ENCODE assay signal across 8 mouse cellular contexts in genomic region chr19:42659354-42660243, GRCm38 (mm10). TPM values are rescaled to one million over a fixed set of nuclear protein-coding genes. Genes with fewer than 3 reads are reported as not detected.
DNase-seq lines count a peak whose midpoint lies in the region; ATAC-seq and TF ChIP-seq lines count a peak whose summit lies in the region.

No protein-coding gene starts in this region.

- no peaks in the 10 kb centered on the region for H3K9me3 ChIP-seq in liver, embryonic 16.5 days (replicated peaks; ENCODE audit: control insufficient read depth, low read length)
- H3K9me3 ChIP-seq in liver, embryonic 11.5 days (ENCODE audit: control insufficient read depth, low read length) = no peaks in the 10 kb centered on the region
- H3K9me3 ChIP-seq in midbrain, embryonic 10.5 days (replicated peaks) = no peaks in the 10 kb centered on the region

- 57% methylated on average over 21 of the region's 21 CpGs for WGBS in liver, embryonic 16.5 days (ENCODE audit: insufficient replicate concordance)
- 70% methylated on average over 21 of the region's 21 CpGs for WGBS in liver, embryonic 11.5 days
- WGBS in midbrain, embryonic 10.5 days = 46% methylated on average over 21 of the region's 21 CpGs

- peak; percentile 32; the same call in 1 of the 2 replicates for ATAC-seq in liver, embryonic 16.5 days (ENCODE audit: low read depth)
- no peak for ATAC-seq in liver, embryonic 11.5 days (replicated peaks; ENCODE audit: low FRiP score)

- H3K27ac ChIP-seq in liver, embryonic 16.5 days (ENCODE audit: low read length) = no peak overlapping the region
- no peak overlapping the region for H3K27ac ChIP-seq in liver, embryonic 11.5 days (ENCODE audit: low read depth, low read length)
- peak overlapping the region; percentile 53; the same call in 1 of the 2 replicates for H3K27ac ChIP-seq in layer of hippocampus, adult 2 months
- peak overlapping the region; percentile 66 for H3K27ac ChIP-seq in midbrain, embryonic 10.5 days (replicated peaks)

- H3K9ac ChIP-seq in liver, embryonic 16.5 days (ENCODE audit: low read depth, low read length) = no peak overlapping the region
- H3K9ac ChIP-seq in liver, embryonic 11.5 days (ENCODE audit: low read depth, low read length) = no peak overlapping the region

- no peaks in the 10 kb centered on the region for H3K36me3 ChIP-seq in liver, embryonic 16.5 days (ENCODE audit: control insufficient read depth, insufficient read depth)
- H3K36me3 ChIP-seq in liver, embryonic 11.5 days (ENCODE audit: control insufficient read depth, insufficient read depth, low read length) = no peaks in the 10 kb centered on the region
- H3K36me3 ChIP-seq in midbrain, embryonic 10.5 days = no peaks in the 10 kb centered on the region

- H3K27me3 ChIP-seq in liver, embryonic 16.5 days (ENCODE audit: control insufficient read depth, insufficient read depth, low read depth, low read length) = no peaks in the 10 kb centered on the region
- H3K27me3 ChIP-seq in liver, embryonic 11.5 days (replicated peaks; ENCODE audit: control insufficient read depth, insufficient read depth, low read length) = no peaks in the 10 kb centered on the region; the same call in 1 of the 2 replicates
- H3K27me3 ChIP-seq in midbrain, embryonic 10.5 days (ENCODE audit: low read depth, poor library complexity, severe bottlenecking) = peaks cover 86% of the 10 kb centered on the region

- DNase-seq in liver, embryonic 11.5 days (ENCODE audit: low spot score) = no peak
- peak; percentile 29 to 39 for DNase-seq in cerebellum, postnatal 36 days
- peak; percentile 91 for DNase-seq in gastrocnemius, postnatal 25 days
- DNase-seq in layer of hippocampus, adult 2 months (ENCODE audit: low spot score in 2 of 2) = peak; percentile 64 to 73
- DNase-seq in midbrain, embryonic 10.5 days (ENCODE audit: low spot score) = no peak
- no peak for DNase-seq in B cell, adult 2 months
- no peak for DNase-seq in retina, embryonic 14.5 days (ENCODE audit: low spot score)

- no peak overlapping the region for H3K4me2 ChIP-seq in liver, embryonic 16.5 days (ENCODE audit: low read depth, low read length)
- no peak overlapping the region for H3K4me2 ChIP-seq in liver, embryonic 11.5 days

- no peak overlapping the region for H3K4me3 ChIP-seq in liver, embryonic 16.5 days (ENCODE audit: low read depth, low read length)
- no peak overlapping the region for H3K4me3 ChIP-seq in liver, embryonic 11.5 days (ENCODE audit: low read depth, low read length)
- no peak overlapping the region for H3K4me3 ChIP-seq in layer of hippocampus, adult 2 months
- no peak overlapping the region for H3K4me3 ChIP-seq in midbrain, embryonic 10.5 days

- TF ChIP-seq CTCF in layer of hippocampus, adult 2 months (conservative IDR thresholded peaks at IDR 0.05) = no peak

- H3K4me1 ChIP-seq in liver, embryonic 16.5 days (ENCODE audit: control insufficient read depth, low read depth, low read length) = no peaks in the 10 kb centered on the region
- H3K4me1 ChIP-seq in liver, embryonic 11.5 days (replicated peaks; ENCODE audit: control insufficient read depth, insufficient read depth, low read length) = no peaks in the 10 kb centered on the region
- H3K4me1 ChIP-seq in midbrain, embryonic 10.5 days = peaks cover 21% of the 10 kb centered on the region

RNA-seq across cellular contexts. Expression of gene Loxl4, which starts 47.0 kb away (rescaled TPM):
- 0.07 and 0.09 TPM in 2 replicates for polyA plus RNA-seq in liver, embryonic 16.5 days (2015; fragmentation: Nextera tagmentation; extraction: Ambion mirVana)
- polyA plus RNA-seq in liver, embryonic 11.5 days (2014; fragmentation: Nextera tagmentation; extraction: Ambion mirVana) = 0.16 and 0.18 TPM in 2 replicates
- 1 to 10 TPM; 2.4 to 2.5 TPM for total RNA-seq in gastrocnemius, postnatal 25 days (2021)
- total RNA-seq in layer of hippocampus, adult 2 months (2021) = under 1 TPM; 0.26 to 0.32 TPM
- 0.19 and 0.25 TPM in 2 replicates for polyA plus RNA-seq in midbrain, embryonic 10.5 days (2016; fragmentation: Nextera tagmentation; extraction: Ambion mirVana)

Comparison
In these comparisons a context has a peak if more than half of its experiments do, and no peak if none do; other contexts are left out.
1. H3K27ac ChIP-seq: peak in layer of hippocampus, adult 2 months (single experiment) and midbrain, embryonic 10.5 days (single experiment); none in liver, embryonic 16.5 days (single experiment) and liver, embryonic 11.5 days (single experiment).
2. DNase-seq: peak in cerebellum, postnatal 36 days (2 of 2), gastrocnemius, postnatal 25 days (single experiment) and layer of hippocampus, adult 2 months (2 of 2); none in liver, embryonic 11.5 days (single experiment), midbrain, embryonic 10.5 days (single experiment), B cell, adult 2 months (0 of 2) and retina, embryonic 14.5 days (single experiment).